Mouse (Mus musculus): ENCODE measurements around the gene Nck2. TPM values are rescaled to one million over a fixed set of nuclear protein-coding genes. Genes with fewer than 3 reads are reported as not detected.
A peak's percentile ranks its signal among the peaks of the same experiment; 100 is the strongest.
"Not testable (repeated sequence)": the region's sequence is repeated elsewhere in the genome, so short reads cannot be mapped to it uniquely, and the experiment has no call there.

Gene Nck2
- polyA plus RNA-seq, 1 experiment from 2014 or later = 35.3 TPM

DNA sequence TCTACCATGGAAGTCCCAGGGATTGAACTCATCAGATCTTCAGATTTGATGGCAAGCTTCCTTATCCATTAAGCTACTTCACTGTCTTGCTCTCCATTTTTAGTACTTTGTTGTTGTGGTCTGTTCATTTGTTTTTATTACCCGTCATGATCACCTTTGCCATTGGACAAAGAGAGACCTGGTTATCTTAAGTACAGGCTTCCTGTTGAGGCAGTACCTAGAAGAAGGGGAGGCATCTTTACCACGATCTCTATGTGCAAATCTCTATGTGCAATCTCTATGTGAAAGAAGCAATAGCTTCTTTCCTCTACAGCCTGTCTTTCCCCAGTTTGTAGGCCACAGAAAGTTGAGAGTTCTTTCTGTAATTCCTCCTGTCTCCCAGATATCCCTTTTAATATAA, 91.9 kb downstream of the Nck2 start:
- WGBS = 97% methylated on average over 2 of the region's 2 CpGs
- no peaks in the 10 kb centered on the region for H3K27me3 ChIP-seq (ENCODE audit: poor library complexity, severe bottlenecking)
- no peak for DNase-seq (ENCODE audit: extremely low spot score, low spot score)
- H3K27ac ChIP-seq = no peak overlapping the region
- H3K4me3 ChIP-seq = no peak overlapping the region
- H3K36me3 ChIP-seq (replicated peaks) = peaks cover 29% of the 10 kb centered on the region
- H3K4me1 ChIP-seq = no peaks in the 10 kb centered on the region
- no peaks in the 10 kb centered on the region for H3K9me3 ChIP-seq

DNA sequence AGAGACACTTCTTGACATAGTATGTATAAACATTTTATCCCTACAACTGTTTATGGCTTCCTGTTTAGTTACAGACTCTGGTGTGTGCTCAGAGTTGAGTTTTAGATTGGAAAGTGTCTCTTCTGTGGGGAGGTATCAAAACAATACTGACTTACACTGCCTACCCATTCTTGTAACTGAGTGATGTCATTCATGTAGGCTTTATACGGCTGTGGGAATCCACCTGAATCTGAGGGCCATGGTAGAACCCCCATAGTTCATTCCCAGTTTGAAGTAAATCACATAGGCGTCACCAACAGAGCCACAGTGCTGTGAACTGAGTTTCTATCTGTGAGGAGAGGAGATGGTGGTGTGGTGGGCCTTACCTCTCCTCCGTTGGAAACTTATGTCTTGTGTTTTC, 92.6 kb downstream of the Nck2 start:
- DNase-seq (ENCODE audit: extremely low spot score, low spot score) = no peak
- Histone ChIP-seq H3K9me3 (no peaks in the 10 kb centered on the region), H3K4me1 (peaks cover 4% of the 10 kb centered on the region; the same call in 1 of the 2 replicates), H3K36me3 (replicated peaks) (peaks cover 29% of the 10 kb centered on the region), H3K27ac (no peak overlapping the region), H3K27me3 (ENCODE audit: poor library complexity, severe bottlenecking) (no peaks in the 10 kb centered on the region), H3K4me3 (no peak overlapping the region)
- WGBS = 94% methylated on average over 3 of the region's 3 CpGs

DNA sequence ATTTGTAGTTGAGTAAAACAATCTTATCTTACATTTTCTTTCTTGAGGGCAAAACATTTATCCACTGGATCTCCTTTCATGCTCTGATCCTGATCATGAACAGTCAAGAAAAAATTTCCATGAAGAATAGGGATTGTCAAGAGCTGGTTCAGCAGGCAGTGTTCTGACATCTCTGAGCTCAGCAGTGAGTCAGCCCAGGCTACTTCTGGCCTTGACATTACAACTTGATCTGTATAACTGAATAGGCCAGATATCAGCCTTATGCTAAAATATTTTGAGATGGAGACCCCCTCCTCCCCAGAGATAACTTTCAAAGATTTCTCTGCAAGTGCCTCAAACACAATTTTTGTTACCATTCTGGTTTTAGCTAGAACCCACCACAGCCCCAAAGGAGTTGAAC, 93.1 kb downstream of the Nck2 start:
- peaks cover 8% of the 10 kb centered on the region for H3K4me1 ChIP-seq
- no peaks in the 10 kb centered on the region for H3K9me3 ChIP-seq
- no peak overlapping the region for H3K4me3 ChIP-seq
- DNase-seq (ENCODE audit: extremely low spot score, low spot score) = no peak
- H3K27me3 ChIP-seq (ENCODE audit: poor library complexity, severe bottlenecking) = no peaks in the 10 kb centered on the region
- H3K27ac ChIP-seq = no peak overlapping the region
- peaks cover 29% of the 10 kb centered on the region for H3K36me3 ChIP-seq (replicated peaks)

DNA sequence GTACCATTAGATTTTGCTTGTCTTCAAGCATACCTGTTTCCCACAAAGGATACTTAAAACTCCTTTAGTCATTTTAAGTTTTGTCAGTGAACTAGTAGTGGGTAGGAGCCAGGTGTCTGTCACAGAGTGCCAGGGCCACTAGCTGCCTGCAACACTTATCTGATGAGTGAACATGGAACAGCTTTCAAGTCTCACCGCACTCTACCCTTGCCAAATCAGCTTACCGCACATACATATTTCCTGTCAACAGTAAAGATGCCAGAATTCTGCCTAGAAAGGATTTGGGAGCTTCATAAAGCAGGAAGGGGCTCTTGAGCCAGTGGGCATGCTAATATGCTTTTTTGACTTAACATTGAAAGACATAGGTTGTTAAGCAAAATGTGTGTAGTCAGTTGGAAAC, 94.3 kb downstream of the Nck2 start:
- Histone ChIP-seq H3K27me3 (ENCODE audit: poor library complexity, severe bottlenecking) (no peaks in the 10 kb centered on the region), H3K27ac (no peak overlapping the region), H3K9me3 (no peaks in the 10 kb centered on the region), H3K36me3 (replicated peaks) (peaks cover 23% of the 10 kb centered on the region), H3K4me1 (peaks cover 14% of the 10 kb centered on the region), H3K4me3 (no peak overlapping the region)
- 87% methylated on average over 2 of the region's 2 CpGs for WGBS
- no peak for DNase-seq (ENCODE audit: extremely low spot score, low spot score)

DNA sequence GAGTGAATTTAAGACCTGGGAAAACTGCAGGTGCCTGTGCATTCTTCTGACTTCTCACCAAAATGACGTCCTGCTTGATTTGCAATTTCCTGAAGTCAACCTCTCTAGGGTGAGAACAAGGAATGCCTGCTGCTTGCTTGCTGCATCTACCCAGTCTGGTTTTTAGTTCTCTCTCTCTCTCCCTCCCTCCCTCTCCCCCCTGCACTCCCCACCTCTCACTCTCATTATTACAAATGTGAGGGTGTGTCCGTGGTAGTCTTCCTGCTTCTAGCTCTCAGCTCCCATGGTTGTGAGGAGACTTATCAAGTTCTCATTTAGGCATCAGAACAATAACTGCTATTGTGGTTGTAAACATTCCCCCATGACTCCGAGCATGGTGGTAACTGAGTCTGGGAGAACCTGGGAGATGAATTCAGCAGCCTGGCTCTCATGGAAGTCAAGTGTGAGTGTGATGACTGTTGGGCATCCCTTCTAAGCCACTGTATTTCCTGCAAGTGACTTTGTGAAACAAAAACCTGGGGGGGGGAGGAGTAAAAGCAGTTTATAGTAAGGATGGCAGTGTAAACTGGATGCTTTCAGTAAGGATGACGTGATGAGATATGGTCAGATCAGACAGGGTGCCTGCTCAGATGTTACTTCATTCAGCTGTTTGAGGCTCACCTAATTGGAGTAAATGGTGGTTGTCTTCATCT, 95.5 kb downstream of the Nck2 start:
- 84% methylated on average over 4 of the region's 4 CpGs for WGBS
- Histone ChIP-seq H3K9me3 (no peaks in the 10 kb centered on the region), H3K27ac (no peak overlapping the region), H3K27me3 (ENCODE audit: poor library complexity, severe bottlenecking) (no peaks in the 10 kb centered on the region), H3K4me1 (peaks cover 18% of the 10 kb centered on the region), H3K36me3 (replicated peaks) (peaks cover 12% of the 10 kb centered on the region), H3K4me3 (no peak overlapping the region)
- DNase-seq (ENCODE audit: extremely low spot score, low spot score) = no peak

DNA sequence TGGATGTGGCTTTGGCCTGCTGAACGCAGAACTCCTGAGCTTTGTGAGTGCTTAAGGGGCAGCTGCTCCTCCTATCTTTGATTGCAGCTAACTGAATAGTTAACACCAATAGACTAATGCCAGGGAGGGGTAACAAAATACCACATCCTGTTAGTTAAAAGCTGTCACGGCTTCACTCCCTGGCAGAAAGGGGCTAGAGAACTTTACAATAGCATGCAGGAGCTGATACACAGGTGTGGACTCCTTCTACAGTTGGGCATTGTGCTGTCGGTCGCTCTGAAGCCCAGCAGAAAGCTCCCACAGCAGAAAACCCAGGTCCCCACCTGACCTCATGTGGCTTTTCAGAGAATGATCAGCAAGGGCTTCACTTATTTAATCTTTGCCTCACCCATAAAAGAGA, 98.0 kb downstream of the Nck2 start:
- Histone ChIP-seq H3K4me1 (peaks cover 25% of the 10 kb centered on the region), H3K27me3 (ENCODE audit: poor library complexity, severe bottlenecking) (no peaks in the 10 kb centered on the region), H3K27ac (no peak overlapping the region), H3K4me3 (no peak overlapping the region), H3K9me3 (no peaks in the 10 kb centered on the region), H3K36me3 (replicated peaks) (peaks cover 11% of the 10 kb centered on the region)
- 81% methylated on average over 4 of the region's 4 CpGs for WGBS
- no peak for DNase-seq (ENCODE audit: extremely low spot score, low spot score)

DNA sequence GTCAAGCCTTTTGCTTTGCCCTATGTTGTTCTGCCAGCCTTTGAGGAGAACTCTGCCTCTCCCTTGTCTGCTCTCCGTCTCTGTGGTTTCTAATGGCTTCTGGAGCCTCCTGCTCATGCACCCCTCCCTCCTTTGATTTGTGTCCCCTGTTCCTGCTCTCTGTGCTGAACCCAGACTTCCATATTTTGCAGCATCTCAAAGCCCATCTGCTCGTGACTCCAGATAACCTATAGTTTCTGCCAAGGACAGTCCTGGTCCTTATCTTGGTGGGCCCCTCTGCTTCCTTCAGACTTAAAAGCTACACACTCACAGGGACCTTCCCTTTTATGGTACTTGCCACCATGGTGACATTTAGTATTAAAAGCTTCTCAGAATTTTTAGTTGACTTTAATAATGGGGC, 103.3 kb downstream of the Nck2 start:
- Histone ChIP-seq H3K4me3 (no peak overlapping the region), H3K36me3 (replicated peaks) (peaks cover 9% of the 10 kb centered on the region), H3K27me3 (ENCODE audit: poor library complexity, severe bottlenecking) (no peaks in the 10 kb centered on the region), H3K9me3 (no peaks in the 10 kb centered on the region), H3K27ac (no peak overlapping the region), H3K4me1 (peaks cover 18% of the 10 kb centered on the region)
- DNase-seq (ENCODE audit: extremely low spot score, low spot score) = no peak
- WGBS = 93% methylated on average over 2 of the region's 2 CpGs

DNA sequence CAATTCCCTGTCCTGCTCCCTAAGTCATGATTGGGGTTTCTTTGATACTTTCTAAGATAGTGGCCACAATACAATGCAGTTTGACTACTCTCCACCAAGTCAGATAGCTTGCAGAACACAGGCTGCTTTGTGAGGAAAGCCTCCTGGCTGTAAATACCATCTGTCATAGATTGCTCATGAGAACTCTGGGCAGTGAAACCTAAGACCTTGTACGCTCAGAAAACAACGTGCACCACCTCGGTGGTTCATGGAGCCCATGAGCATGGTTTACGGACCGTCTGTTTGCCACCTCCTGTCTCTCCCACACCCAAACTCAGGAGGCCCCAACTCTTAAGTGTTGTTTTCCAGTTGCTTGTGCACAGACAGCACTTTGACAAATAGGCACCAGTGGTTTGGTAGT, 104.4 kb downstream of the Nck2 start:
- Histone ChIP-seq H3K27me3 (ENCODE audit: poor library complexity, severe bottlenecking) (no peaks in the 10 kb centered on the region), H3K4me1 (peaks cover 14% of the 10 kb centered on the region), H3K9me3 (no peaks in the 10 kb centered on the region), H3K27ac (no peak overlapping the region), H3K4me3 (no peak overlapping the region), H3K36me3 (replicated peaks) (peaks cover 12% of the 10 kb centered on the region)
- WGBS = 87% methylated on average over 5 of the region's 5 CpGs
- no peak for DNase-seq (ENCODE audit: extremely low spot score, low spot score)

DNA sequence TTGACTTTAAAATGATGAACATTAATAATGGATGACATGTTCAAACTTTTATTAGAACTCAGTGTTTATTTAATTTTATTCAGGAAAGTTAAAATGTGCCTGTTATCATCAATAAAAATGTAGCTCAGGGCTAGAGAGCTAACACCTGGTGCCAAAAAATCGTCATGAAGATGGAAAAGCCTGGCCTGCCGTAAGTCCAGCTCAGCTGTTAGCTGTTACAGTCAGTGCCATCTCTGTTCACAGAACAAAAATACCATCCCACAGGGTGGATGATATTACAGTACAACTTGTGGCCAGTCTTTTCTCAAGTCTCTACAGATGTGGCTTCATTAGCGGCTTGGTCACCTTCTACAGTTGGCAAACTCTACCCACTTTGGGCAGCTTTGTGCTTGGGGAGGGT, 106.1 kb downstream of the Nck2 start:
- Histone ChIP-seq H3K36me3 (replicated peaks) (peaks cover 26% of the 10 kb centered on the region), H3K4me1 (peaks cover 10% of the 10 kb centered on the region), H3K4me3 (no peak overlapping the region), H3K27me3 (ENCODE audit: poor library complexity, severe bottlenecking) (no peaks in the 10 kb centered on the region), H3K9me3 (no peaks in the 10 kb centered on the region), H3K27ac (no peak overlapping the region)
- DNase-seq (ENCODE audit: extremely low spot score, low spot score) = no peak
- 92% methylated on average over 3 of the region's 3 CpGs for WGBS

DNA sequence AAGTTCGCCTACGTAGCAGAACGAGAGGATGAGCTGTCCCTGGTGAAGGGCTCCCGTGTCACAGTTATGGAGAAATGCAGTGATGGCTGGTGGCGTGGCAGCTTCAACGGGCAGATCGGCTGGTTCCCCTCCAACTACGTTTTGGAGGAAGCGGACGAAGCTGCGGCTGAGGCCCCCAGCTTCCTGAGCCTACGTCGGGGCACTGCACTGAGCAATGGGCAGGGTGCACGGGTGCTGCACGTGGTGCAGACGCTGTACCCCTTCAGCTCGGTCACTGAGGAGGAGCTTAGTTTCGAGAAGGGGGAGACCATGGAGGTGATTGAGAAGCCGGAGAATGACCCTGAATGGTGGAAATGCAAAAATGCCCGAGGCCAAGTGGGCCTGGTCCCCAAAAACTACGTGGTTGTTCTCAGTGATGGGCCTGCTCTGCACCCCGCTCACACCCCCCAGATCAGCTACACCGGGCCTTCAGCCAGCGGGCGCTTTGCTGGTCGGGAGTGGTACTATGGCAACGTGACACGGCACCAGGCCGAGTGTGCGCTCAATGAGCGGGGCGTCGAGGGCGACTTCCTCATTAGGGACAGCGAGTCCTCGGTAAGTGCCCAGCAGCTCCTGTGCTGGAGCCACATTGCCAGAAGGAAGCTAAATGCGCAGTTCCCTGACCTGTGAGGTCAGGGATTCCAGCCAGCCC, 109.8 kb downstream of the Nck2 start:
- 96% methylated on average over 37 of the region's 37 CpGs for WGBS
- H3K27me3 ChIP-seq (ENCODE audit: poor library complexity, severe bottlenecking); DNase-seq (ENCODE audit: extremely low spot score, low spot score); H3K4me3 ChIP-seq; H3K9me3 ChIP-seq; H3K27ac ChIP-seq: not testable (repeated sequence)
- Histone ChIP-seq H3K36me3 (replicated peaks) (peaks cover 31% of the 10 kb centered on the region), H3K4me1 (peaks cover 17% of the 10 kb centered on the region)

DNA sequence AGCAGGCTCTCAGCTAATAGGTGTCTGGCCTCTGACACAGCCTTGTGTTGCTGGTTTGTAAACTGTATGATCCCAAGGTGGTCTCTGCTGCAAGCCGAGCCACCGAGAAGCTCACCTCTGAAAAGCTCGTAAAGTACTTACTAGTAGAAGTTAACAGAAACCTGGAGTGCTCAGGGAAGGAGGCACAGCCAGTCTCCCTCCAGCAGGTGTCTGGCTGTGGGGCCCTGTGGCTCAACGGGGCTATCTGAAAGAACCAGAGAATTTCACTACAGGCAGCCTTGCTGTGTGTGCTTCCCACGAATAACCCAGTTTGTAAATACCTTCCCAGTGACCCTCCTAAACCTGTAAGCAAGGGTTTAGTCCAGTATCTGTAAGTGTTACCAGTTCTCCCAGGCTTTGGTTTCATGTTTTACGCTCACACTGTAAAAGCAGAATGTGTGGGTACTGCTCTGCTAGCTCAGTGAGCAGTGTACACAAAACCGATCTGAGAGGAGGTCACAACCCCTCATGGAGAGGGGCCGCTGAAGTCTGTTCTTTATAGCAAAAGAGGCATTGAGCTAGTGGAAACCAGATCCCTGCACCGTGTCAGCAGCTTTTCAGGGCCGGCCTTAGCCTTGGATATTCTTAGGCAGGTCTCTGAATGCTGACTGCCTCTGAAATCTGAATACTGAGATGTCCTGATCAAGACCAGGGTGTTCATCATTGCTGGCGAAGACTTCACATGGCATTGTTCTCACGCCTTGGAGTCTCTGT, 111.0 kb downstream of the Nck2 start:
- DNase-seq (ENCODE audit: extremely low spot score, low spot score) = no peak
- Histone ChIP-seq H3K27ac (0 out of 2 replicates have a peak overlapping the region, but pooled peaks have one; percentile 9), H3K9me3 (no peaks in the 10 kb centered on the region), H3K4me3 (no peak overlapping the region), H3K36me3 (replicated peaks) (peaks cover 42% of the 10 kb centered on the region), H3K4me1 (peaks cover 17% of the 10 kb centered on the region), H3K27me3 (ENCODE audit: poor library complexity, severe bottlenecking) (no peaks in the 10 kb centered on the region)
- 70% methylated on average over 12 of the region's 12 CpGs for WGBS

DNA sequence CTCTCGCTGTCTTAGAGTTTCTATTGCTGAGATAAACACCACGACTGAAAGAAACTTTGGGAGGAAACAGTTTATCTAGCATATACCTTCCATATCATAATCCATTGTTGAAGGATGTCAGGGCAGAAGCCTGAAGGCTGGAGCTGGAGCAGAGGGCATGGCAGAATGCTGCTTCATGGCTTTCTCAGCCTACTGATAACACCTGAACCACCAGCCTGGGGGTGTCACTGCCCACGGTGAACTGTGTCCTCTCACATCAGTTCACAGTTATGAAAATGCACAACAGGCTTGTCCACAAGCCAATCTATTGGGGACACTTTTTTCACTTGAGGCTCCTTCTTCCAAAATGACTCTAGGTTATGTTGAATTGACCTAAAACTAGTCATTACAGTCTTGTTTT, 114.0 kb downstream of the Nck2 start:
- Histone ChIP-seq H3K27ac (no peak overlapping the region), H3K4me3 (no peak overlapping the region), H3K36me3 (replicated peaks) (peaks cover 54% of the 10 kb centered on the region), H3K4me1 (peaks cover 17% of the 10 kb centered on the region), H3K9me3 (no peaks in the 10 kb centered on the region), H3K27me3 (ENCODE audit: poor library complexity, severe bottlenecking) (no peaks in the 10 kb centered on the region)
- DNase-seq (ENCODE audit: extremely low spot score, low spot score) = no peak
- 88% methylated on average over 3 of the region's 3 CpGs for WGBS
